Mouse (Mus musculus) intestine, embryonic 16.5 days (tissue): ENCODE measurements around the gene Rcan2. TPM values are rescaled to one million over a fixed set of nuclear protein-coding genes. Genes with fewer than 3 reads are reported as not detected.

ENCODE experiments used
- ATAC-seq: fragments of 200-750 bp; cut with Nextera tagmentation; 2 replicates; pipeline ENCODE4 v1.8.0; 2017; ENCODE audit warnings: moderate TSS enrichment, moderate library complexity
- H3K27ac ChIP-seq: fragments of 300-500 bp; sonication (generic); 2 replicates; pipeline ENCODE4 v1.5.1; 2014; ENCODE audit warnings: mild to moderate bottlenecking, low read length
- H3K27me3 ChIP-seq: fragments of 300-500 bp; sonication (generic); replicated peaks from 2 replicates; pipeline ENCODE4 v1.6.1; 2014; ENCODE audit warnings: low read length, control low read depth, mixed read lengths; ENCODE audit not compliant: control insufficient read depth, insufficient read depth
- H3K36me3 ChIP-seq: fragments of 300-500 bp; sonication (generic); 2 replicates; pipeline ENCODE4 v1.6.1; 2014; ENCODE audit warnings: low read length, control low read depth; ENCODE audit not compliant: control insufficient read depth, insufficient read depth
- H3K4me1 ChIP-seq: fragments of 300-500 bp; sonication (generic); 2 replicates; pipeline ENCODE4 v1.6.1; 2014; ENCODE audit warnings: low read length, control low read depth, mixed read lengths; ENCODE audit not compliant: control insufficient read depth, insufficient read depth
- H3K4me2 ChIP-seq: fragments of 300-500 bp; sonication (generic); 2 replicates; pipeline ENCODE4 v1.6.1; 2014; ENCODE audit warnings: low read depth, low read length, control low read depth
- H3K4me3 ChIP-seq: fragments of 300-500 bp; sonication (generic); 2 replicates; pipeline ENCODE4 v1.5.1; 2014; ENCODE audit warnings: mild to moderate bottlenecking, low read length
- H3K9ac ChIP-seq: fragments of 300-500 bp; sonication (generic); 2 replicates; pipeline ENCODE4 v1.6.1; 2014; ENCODE audit warnings: low read depth, low read length
- H3K9me3 ChIP-seq: fragments of 300-500 bp; sonication (generic); 2 replicates; pipeline ENCODE4 v1.6.1; 2016; ENCODE audit warnings: low read length, control low read depth; ENCODE audit not compliant: control insufficient read depth
- WGBS: fragments of 180-500 bp; shearing (Covaris S2); extraction: QIAGEN DNeasy Blood & Tissue Kit; methylation state at CpG from one replicate; pipeline ENCODE4 v1.1.7; 2014; 5-methylcytosine and 5-hydroxymethylcytosine counted together
- polyA plus RNA-seq: library from polyadenylated mRNA; unstranded; fragments of >200 nt; fragmentation: Nextera tagmentation; extraction: Ambion mirVana; gene quantifications from 2 replicates; pipeline ENCODE4 v1.2.1, GENCODE M21; 2015

Gene Rcan2
- polyA plus RNA-seq, 1 experiment from 2014 or later: 4.9 TPM

GRCm38 (mm10) chr17:43897346-43897745, 96.2 kb downstream of the Rcan2 start:
- H3K4me3 ChIP-seq: no peak overlapping the region
- H3K4me1 ChIP-seq: no peaks in the 10 kb centered on the region
- WGBS: 75% methylated on average over 4 of the region's 4 CpGs
- no peak overlapping the region for H3K9ac ChIP-seq
- H3K36me3 ChIP-seq: no peaks in the 10 kb centered on the region
- H3K27me3 ChIP-seq: no peaks in the 10 kb centered on the region
- no peak overlapping the region for H3K4me2 ChIP-seq
- H3K9me3 ChIP-seq: no peaks in the 10 kb centered on the region
- no peak for ATAC-seq
- no peak overlapping the region for H3K27ac ChIP-seq

GRCm38 (mm10) chr17:43899405-43900092, 98.4 kb downstream of the Rcan2 start:
- H3K36me3 ChIP-seq: no peaks in the 10 kb centered on the region
- no peaks in the 10 kb centered on the region for H3K4me1 ChIP-seq
- H3K27ac ChIP-seq: no peak overlapping the region
- no peak overlapping the region for H3K4me3 ChIP-seq
- H3K9me3 ChIP-seq: no peaks in the 10 kb centered on the region
- 75% methylated on average over 4 of the region's 4 CpGs for WGBS
- no peak overlapping the region for H3K9ac ChIP-seq
- no peak for ATAC-seq
- H3K4me2 ChIP-seq: no peak overlapping the region
- no peaks in the 10 kb centered on the region for H3K27me3 ChIP-seq

GRCm38 (mm10) chr17:43900133-43900532, 99.0 kb downstream of the Rcan2 start:
- no peak for ATAC-seq
- H3K9me3 ChIP-seq: no peaks in the 10 kb centered on the region
- H3K9ac ChIP-seq: no peak overlapping the region
- 67% methylated on average over 1 of the region's 1 CpGs for WGBS
- no peaks in the 10 kb centered on the region for H3K27me3 ChIP-seq
- H3K36me3 ChIP-seq: no peaks in the 10 kb centered on the region
- H3K27ac ChIP-seq: no peak overlapping the region
- H3K4me1 ChIP-seq: no peaks in the 10 kb centered on the region
- H3K4me2 ChIP-seq: no peak overlapping the region
- H3K4me3 ChIP-seq: no peak overlapping the region

GRCm38 (mm10) chr17:43901474-43901873, 100.3 kb downstream of the Rcan2 start:
- Histone ChIP-seq H3K27me3 (no peaks in the 10 kb centered on the region), H3K4me2 (no peak overlapping the region), H3K4me1 (no peaks in the 10 kb centered on the region), H3K9ac (no peak overlapping the region), H3K36me3 (no peaks in the 10 kb centered on the region), H3K27ac (no peak overlapping the region), H3K4me3 (no peak overlapping the region), H3K9me3 (no peaks in the 10 kb centered on the region)
- 88% methylated on average over 3 of the region's 3 CpGs for WGBS
- ATAC-seq: no peak

- WGBS: 61% methylated on average over 9 of the region's 9 CpGs
- ATAC-seq: no peak
- no peaks in the 10 kb centered on the region for H3K36me3 ChIP-seq
- H3K4me2 ChIP-seq: no peak overlapping the region
- no peak overlapping the region for H3K27ac ChIP-seq
- H3K9me3 ChIP-seq: no peaks in the 10 kb centered on the region
- no peak overlapping the region for H3K4me3 ChIP-seq
- H3K9ac ChIP-seq: no peak overlapping the region
- no peaks in the 10 kb centered on the region for H3K27me3 ChIP-seq
- H3K4me1 ChIP-seq: no peaks in the 10 kb centered on the region
Measured at GRCm38 (mm10) chr17:43903807-43904771, 102.9 kb downstream of the Rcan2 start.

GRCm38 (mm10) chr17:43904896-43905295, 103.7 kb downstream of the Rcan2 start:
- H3K36me3 ChIP-seq: no peaks in the 10 kb centered on the region
- no peaks in the 10 kb centered on the region for H3K9me3 ChIP-seq
- H3K27ac ChIP-seq: no peak overlapping the region
- WGBS: 88% methylated on average over 7 of the region's 7 CpGs
- H3K9ac ChIP-seq: no peak overlapping the region
- no peak overlapping the region for H3K4me2 ChIP-seq
- no peak for ATAC-seq
- no peaks in the 10 kb centered on the region for H3K4me1 ChIP-seq
- H3K27me3 ChIP-seq: no peaks in the 10 kb centered on the region
- no peak overlapping the region for H3K4me3 ChIP-seq

- no peaks in the 10 kb centered on the region for H3K27me3 ChIP-seq
- H3K9me3 ChIP-seq: no peaks in the 10 kb centered on the region
- H3K9ac ChIP-seq: no peak overlapping the region
- H3K4me2 ChIP-seq: no peak overlapping the region
- no peaks in the 10 kb centered on the region for H3K4me1 ChIP-seq
- H3K27ac ChIP-seq: no peak overlapping the region
- no peak overlapping the region for H3K4me3 ChIP-seq
- no peak for ATAC-seq
- no peaks in the 10 kb centered on the region for H3K36me3 ChIP-seq
Measured at GRCm38 (mm10) chr17:43906728-43907127, 105.6 kb downstream of the Rcan2 start.

- H3K27ac ChIP-seq: no peak overlapping the region
- H3K36me3 ChIP-seq: no peaks in the 10 kb centered on the region
- no peak overlapping the region for H3K9ac ChIP-seq
- no peak for ATAC-seq
- H3K4me3 ChIP-seq: no peak overlapping the region
- H3K4me2 ChIP-seq: no peak overlapping the region
- no peaks in the 10 kb centered on the region for H3K4me1 ChIP-seq
- H3K9me3 ChIP-seq: no peaks in the 10 kb centered on the region
- 59% methylated on average over 8 of the region's 8 CpGs for WGBS
- no peaks in the 10 kb centered on the region for H3K27me3 ChIP-seq
Measured at GRCm38 (mm10) chr17:43916128-43916527, 115.0 kb downstream of the Rcan2 start.

- WGBS: 74% methylated on average over 5 of the region's 5 CpGs
- H3K9ac ChIP-seq: no peak overlapping the region
- H3K4me2 ChIP-seq: no peak overlapping the region
- H3K27me3 ChIP-seq: no peaks in the 10 kb centered on the region
- ATAC-seq: no peak
- H3K9me3 ChIP-seq: no peaks in the 10 kb centered on the region
- no peaks in the 10 kb centered on the region for H3K36me3 ChIP-seq
- H3K4me1 ChIP-seq: no peaks in the 10 kb centered on the region
- H3K4me3 ChIP-seq: no peak overlapping the region
- no peak overlapping the region for H3K27ac ChIP-seq
Measured at GRCm38 (mm10) chr17:43917143-43917542, 116.0 kb downstream of the Rcan2 start.
